Mouse (Mus musculus): ENCODE results near the gene Sertad3. TPM values are rescaled to one million over a fixed set of nuclear protein-coding genes. Genes with fewer than 3 reads are reported as not detected.

Gene Sertad3
- polyA plus RNA-seq (2016; fragmentation: Nextera tagmentation; extraction: Ambion mirVana) = 16.5 and 18.7 TPM in 2 replicates

GRCm38 (mm10) chr7:27473156-27473834 lies at the start of gene Sertad3:
TSS of gene Sertad3 (plus strand) at chr7:27473768.
- H3K4me1 ChIP-seq = peaks cover 10% of the 10 kb centered on the region; the same call in 1 of the 2 replicates
- peak within 1 kb of the TSS; percentile 75 for H3K4me3 ChIP-seq
- H3K4me2 ChIP-seq (replicated peaks) = peak within 1 kb of the TSS; percentile 75
- WGBS = under 1% methylated on average over 33 of the region's 36 CpGs
- ATAC-seq (ENCODE audit: low FRiP score, low read depth) = peak; percentile 93
- H3K27me3 ChIP-seq = no peaks in the 10 kb centered on the region
- peak within 1 kb of the TSS; percentile 71 for H3K9ac ChIP-seq (replicated peaks)
- peaks cover 20% of the 10 kb centered on the region for H3K36me3 ChIP-seq
- peak within 1 kb of the TSS; percentile 90 for H3K27ac ChIP-seq (replicated peaks)
- H3K9me3 ChIP-seq = no peaks in the 10 kb centered on the region

DNA sequence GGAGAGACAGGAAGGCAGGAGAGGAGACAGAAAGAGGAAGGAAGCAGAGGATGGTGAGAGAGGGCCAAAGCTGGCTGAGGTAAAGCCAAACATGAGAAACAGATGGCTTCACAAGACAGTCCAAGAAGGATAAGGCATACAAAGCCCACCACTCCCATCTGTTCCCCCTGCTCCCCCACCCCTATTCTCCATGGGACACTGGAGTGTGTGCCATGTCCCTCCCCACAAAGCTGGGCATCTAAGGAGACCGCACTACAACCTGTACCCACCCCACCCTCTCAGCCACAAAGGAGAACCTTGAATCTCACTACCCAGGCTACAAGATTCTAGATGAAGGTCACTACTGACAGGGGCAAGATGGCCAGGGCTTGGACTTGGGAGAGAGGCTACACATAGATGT lies 46.2 kb upstream of the Sertad3 start:
- WGBS = 76% methylated on average over 1 of the region's 1 CpGs
- ATAC-seq (ENCODE audit: low FRiP score, low read depth) = no peak
- Histone ChIP-seq H3K36me3 (no peaks in the 10 kb centered on the region), H3K9ac (replicated peaks) (no peak overlapping the region), H3K4me2 (replicated peaks) (no peak overlapping the region), H3K27me3 (no peaks in the 10 kb centered on the region), H3K27ac (replicated peaks) (no peak overlapping the region), H3K4me3 (no peak overlapping the region), H3K9me3 (peaks cover 8% of the 10 kb centered on the region), H3K4me1 (no peaks in the 10 kb centered on the region)

GRCm38 (mm10) chr7:27428002-27428401 lies 45.6 kb upstream of the Sertad3 start:
- peaks cover 5% of the 10 kb centered on the region for H3K9me3 ChIP-seq

DNA sequence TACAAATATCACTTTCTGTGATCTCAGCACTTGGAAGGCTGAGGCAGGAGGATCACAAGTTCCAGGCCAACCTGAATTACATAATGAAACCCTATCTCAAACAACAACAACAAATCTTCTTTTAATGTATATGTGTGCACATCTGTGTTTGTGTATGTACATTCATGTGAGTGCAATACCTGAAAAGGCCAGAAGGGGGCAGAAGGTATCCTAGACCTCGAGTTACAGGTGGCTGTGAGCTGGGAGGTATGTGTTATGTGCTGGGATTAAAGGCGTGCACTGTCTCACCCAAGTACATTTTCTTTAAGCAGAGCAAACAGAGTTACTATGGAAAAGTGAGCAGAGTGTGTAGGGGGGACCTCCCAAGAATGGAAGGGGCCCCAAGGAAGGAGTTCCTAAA lies 44.4 kb upstream of the Sertad3 start:
- Histone ChIP-seq H3K9me3 (peaks cover 5% of the 10 kb centered on the region), H3K27me3 (peaks cover 15% of the 10 kb centered on the region), H3K27ac (replicated peaks) (no peak overlapping the region), H3K4me2 (replicated peaks) (no peak overlapping the region), H3K9ac (replicated peaks) (no peak overlapping the region), H3K4me3 (no peak overlapping the region), H3K4me1 (no peaks in the 10 kb centered on the region), H3K36me3 (no peaks in the 10 kb centered on the region)
- 58% methylated on average over 2 of the region's 2 CpGs for WGBS
- ATAC-seq (ENCODE audit: low FRiP score, low read depth) = no peak

More at GRCm38 (mm10) chr7:27428002-27428401, 45.6 kb upstream of the Sertad3 start:
- H3K4me2 ChIP-seq (replicated peaks) = no peak overlapping the region
- H3K4me3 ChIP-seq = no peak overlapping the region
- H3K27me3 ChIP-seq = peaks cover 3% of the 10 kb centered on the region
- no peak overlapping the region for H3K9ac ChIP-seq (replicated peaks)
- no peak overlapping the region for H3K27ac ChIP-seq (replicated peaks)
- WGBS = 80% methylated on average over 11 of the region's 11 CpGs
- ATAC-seq (ENCODE audit: low FRiP score, low read depth) = no peak
- no peaks in the 10 kb centered on the region for H3K4me1 ChIP-seq
- no peaks in the 10 kb centered on the region for H3K36me3 ChIP-seq

- H3K4me1 ChIP-seq = no peaks in the 10 kb centered on the region
- no peak overlapping the region for H3K4me3 ChIP-seq
- H3K27me3 ChIP-seq = peaks cover 27% of the 10 kb centered on the region
- no peak overlapping the region for H3K27ac ChIP-seq (replicated peaks)
- no peak for ATAC-seq (ENCODE audit: low FRiP score, low read depth)
- WGBS = 30% methylated on average over 10 of the region's 10 CpGs
- no peak overlapping the region for H3K9ac ChIP-seq (replicated peaks)
- no peak overlapping the region for H3K4me2 ChIP-seq (replicated peaks)
- H3K36me3 ChIP-seq = no peaks in the 10 kb centered on the region
- H3K9me3 ChIP-seq = peaks cover 5% of the 10 kb centered on the region
These were observed 40.2 kb upstream of the Sertad3 start for GRCm38 (mm10) chr7:27433349-27433748.

- 9% methylated on average over 9 of the region's 10 CpGs for WGBS
- Histone ChIP-seq H3K9me3 (peaks cover 5% of the 10 kb centered on the region), H3K4me3 (no peak overlapping the region), H3K27ac (replicated peaks) (no peak overlapping the region), H3K27me3 (peaks cover 27% of the 10 kb centered on the region), H3K36me3 (no peaks in the 10 kb centered on the region), H3K4me2 (replicated peaks) (no peak overlapping the region), H3K9ac (replicated peaks) (no peak overlapping the region), H3K4me1 (no peaks in the 10 kb centered on the region)
- no peak for ATAC-seq (ENCODE audit: low FRiP score, low read depth)
These were observed 39.8 kb upstream of the Sertad3 start for GRCm38 (mm10) chr7:27433794-27434193.

- no peak for ATAC-seq (ENCODE audit: low FRiP score, low read depth)
- H3K9ac ChIP-seq (replicated peaks) = no peak overlapping the region
- 63% methylated on average over 5 of the region's 5 CpGs for WGBS
- no peaks in the 10 kb centered on the region for H3K36me3 ChIP-seq
- H3K9me3 ChIP-seq = no peaks in the 10 kb centered on the region
- no peaks in the 10 kb centered on the region for H3K4me1 ChIP-seq
- no peak overlapping the region for H3K27ac ChIP-seq (replicated peaks)
- H3K4me2 ChIP-seq (replicated peaks) = no peak overlapping the region
- H3K4me3 ChIP-seq = no peak overlapping the region
- peaks cover 27% of the 10 kb centered on the region for H3K27me3 ChIP-seq
These were observed 36.0 kb upstream of the Sertad3 start for GRCm38 (mm10) chr7:27437544-27437943.

DNA sequence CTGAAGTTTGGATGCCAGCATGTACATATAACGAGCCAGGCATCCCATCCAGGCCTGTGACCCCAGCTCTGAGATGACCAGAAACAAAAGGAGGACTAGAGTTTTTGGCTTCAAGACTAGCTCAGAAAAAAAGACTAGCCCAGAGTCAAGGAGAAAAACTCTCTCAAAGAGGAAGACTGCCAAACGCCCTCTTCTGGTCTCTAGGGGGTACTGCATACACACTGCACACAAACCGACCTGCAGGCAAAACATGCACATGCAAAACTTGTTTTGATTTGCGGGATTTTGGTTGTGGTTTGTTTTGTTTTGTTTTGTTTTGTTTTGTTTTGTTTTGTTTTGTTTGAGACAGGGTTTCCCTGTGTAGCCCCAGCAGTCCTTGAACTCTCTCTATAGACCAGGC lies 33.6 kb upstream of the Sertad3 start:
- 75% methylated on average over 4 of the region's 4 CpGs for WGBS
- Histone ChIP-seq H3K36me3 (no peaks in the 10 kb centered on the region), H3K4me3 (no peak overlapping the region), H3K9ac (replicated peaks) (no peak overlapping the region), H3K27me3 (peaks cover 15% of the 10 kb centered on the region), H3K4me2 (replicated peaks) (no peak overlapping the region), H3K27ac (replicated peaks) (no peak overlapping the region), H3K4me1 (no peaks in the 10 kb centered on the region), H3K9me3 (no peaks in the 10 kb centered on the region)
- ATAC-seq (ENCODE audit: low FRiP score, low read depth) = no peak

GRCm38 (mm10) chr7:27446051-27446450 lies 27.5 kb upstream of the Sertad3 start:
- peaks cover 48% of the 10 kb centered on the region for H3K27me3 ChIP-seq
- ATAC-seq (ENCODE audit: low FRiP score, low read depth) = no peak

GRCm38 (mm10) chr7:27446521-27447418 lies 26.8 kb upstream of the Sertad3 start:
- Histone ChIP-seq H3K4me1 (peaks cover 20% of the 10 kb centered on the region), H3K36me3 (no peaks in the 10 kb centered on the region), H3K27ac (replicated peaks) (no peak overlapping the region), H3K4me2 (replicated peaks) (peak overlapping the region; percentile 95), H3K9me3 (no peaks in the 10 kb centered on the region), H3K27me3 (peaks cover 48% of the 10 kb centered on the region), H3K9ac (replicated peaks) (peak overlapping the region; percentile 79), H3K4me3 (peak overlapping the region; percentile 59)
- ATAC-seq (ENCODE audit: low FRiP score, low read depth) = peak; percentile 28
- WGBS = 11% methylated on average over 29 of the region's 53 CpGs

More at GRCm38 (mm10) chr7:27446051-27446450, 27.5 kb upstream of the Sertad3 start:
- Histone ChIP-seq H3K4me1 (peaks cover 20% of the 10 kb centered on the region), H3K9ac (replicated peaks) (peak overlapping the region; percentile 79), H3K36me3 (no peaks in the 10 kb centered on the region), H3K27ac (replicated peaks) (no peak overlapping the region), H3K9me3 (no peaks in the 10 kb centered on the region), H3K4me2 (replicated peaks) (peak overlapping the region; percentile 95), H3K4me3 (peak overlapping the region; percentile 59)
- WGBS = 1% methylated on average over 13 of the region's 18 CpGs

GRCm38 (mm10) chr7:27447419-27448286 lies 25.9 kb upstream of the Sertad3 start, which contains the start of the genes Sptbn4 and Blvrb:
TSS of gene Sptbn4 (minus strand) at chr7:27447686.
TSS of gene Blvrb (plus strand) at chr7:27447978.
- H3K27ac ChIP-seq (replicated peaks) = no peak within 1 kb of the TSS; the same call in 1 of the 2 replicates
- WGBS = 2% methylated on average over 54 of the region's 54 CpGs
- H3K27me3 ChIP-seq = peaks cover 48% of the 10 kb centered on the region
- peak; percentile 95 for ATAC-seq (ENCODE audit: low FRiP score, low read depth)
- no peaks in the 10 kb centered on the region for H3K9me3 ChIP-seq
- no peaks in the 10 kb centered on the region for H3K36me3 ChIP-seq
- H3K9ac ChIP-seq (replicated peaks) = peak within 1 kb of the TSS; percentile 79
- peak within 1 kb of the TSS; percentile 95 for H3K4me2 ChIP-seq (replicated peaks)
- peak within 1 kb of the TSS; percentile 59 for H3K4me3 ChIP-seq
- H3K4me1 ChIP-seq = peaks cover 20% of the 10 kb centered on the region

All from midbrain, embryonic 12.5 days (tissue).